Mouse (Mus musculus) cortical plate, adult 2 months (tissue): ENCODE measurements at regions not wholly inside any gene's neighbourhood (a gene's known extent, or its start where the extent isn't known, plus 50 kb on each side); places are given as distances from the start of the nearest gene placed in this dataset.

Experiments used
- CTCF ChIP-seq: fragments of 200-500 bp; IDR thresholded peaks from 2 replicates; pipeline ENCODE4 v1.5.1; 2011; ENCODE audit warnings: mild to moderate bottlenecking, control low read depth, low read length; ENCODE audit not compliant: insufficient read depth; ENCODE audit errors: extremely low read depth
- POLR2A ChIP-seq: fragments of 200-500 bp; IDR thresholded peaks from 2 replicates; pipeline ENCODE4 v1.6.1; 2011; ENCODE audit warnings: mild to moderate bottlenecking, low read length, control low read depth; ENCODE audit not compliant: insufficient read depth; ENCODE audit errors: extremely low read depth

GRCm38 (mm10) chr14:72825549-72825948, 115.7 kb upstream of the Fndc3a start:
- no peak for TF ChIP-seq CTCF
- TF ChIP-seq POLR2A: no peak
